Mouse (Mus musculus) testis, adult 2 months (tissue): ENCODE measurements around the gene Josd1.

ENCODE experiments used
- CTCF ChIP-seq: fragments of 200-500 bp; IDR thresholded peaks from 2 replicates; pipeline ENCODE4 v1.5.1; 2012; ENCODE audit warnings: low read depth, mild to moderate bottlenecking, inconsistent platforms, low read length, moderate library complexity; ENCODE audit not compliant: control insufficient read depth, insufficient read depth, insufficient replicate concordance
- POLR2A ChIP-seq: fragments of 200-500 bp; IDR thresholded peaks from 2 replicates; pipeline ENCODE4 v1.6.1; 2012; ENCODE audit warnings: low read depth, mild to moderate bottlenecking, inconsistent platforms, low read length, moderate library complexity; ENCODE audit not compliant: control insufficient read depth

- TF ChIP-seq CTCF (no peak), POLR2A (no peak)
These were observed 7.8 kb upstream of the Josd1 start for GRCm38 (mm10) chr15:79695516-79695915.
